Mouse (Mus musculus): ENCODE measurements at regions not wholly inside any gene's neighbourhood (a gene's known extent, or its start where the extent isn't known, plus 50 kb on each side); places are given as distances from the start of the nearest gene placed in this dataset.

DNA sequence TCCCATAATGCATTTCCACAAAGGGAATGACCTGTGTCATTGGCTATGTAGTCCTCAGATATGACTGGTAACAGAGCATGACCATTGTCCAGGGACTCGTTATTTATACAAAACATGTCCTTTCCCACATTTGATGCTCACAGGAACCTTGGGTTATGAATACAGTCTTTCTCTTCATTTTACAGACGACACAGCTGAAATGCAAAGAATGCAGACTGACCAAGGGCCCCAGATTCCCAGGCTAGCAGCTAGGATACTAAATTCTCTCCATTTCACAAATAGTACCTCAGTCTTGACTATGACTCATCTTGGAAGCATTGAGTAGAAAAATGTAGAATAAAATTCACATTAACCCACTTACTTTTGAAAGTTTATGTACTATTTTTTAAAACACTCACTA is 182.7 kb upstream of the Sox4 start:
- Histone ChIP-seq H3K4me2 (ENCODE audit: low read length) (no peak overlapping the region), H3K9ac (ENCODE audit: low read depth, low read length) (no peak overlapping the region), H3K4me3 (ENCODE audit: low read length) (no peak overlapping the region), H3K36me3 (ENCODE audit: control insufficient read depth, insufficient read depth, low read length) (no peaks in the 10 kb centered on the region), H3K9me3 (ENCODE audit: control insufficient read depth, low read length) (0 out of 2 replicates have a peak, but pooled peaks cover 3% of the 10 kb centered on the region), H3K27me3 (replicated peaks; ENCODE audit: control insufficient read depth, insufficient read depth, low read length) (no peaks in the 10 kb centered on the region), H3K27ac (ENCODE audit: low read depth, low read length) (no peak overlapping the region), H3K4me1 (ENCODE audit: control insufficient read depth, insufficient read depth, low read depth, low read length) (no peaks in the 10 kb centered on the region)
- 73% methylated on average over 2 of the region's 2 CpGs for WGBS
- ATAC-seq = no peak

DNA sequence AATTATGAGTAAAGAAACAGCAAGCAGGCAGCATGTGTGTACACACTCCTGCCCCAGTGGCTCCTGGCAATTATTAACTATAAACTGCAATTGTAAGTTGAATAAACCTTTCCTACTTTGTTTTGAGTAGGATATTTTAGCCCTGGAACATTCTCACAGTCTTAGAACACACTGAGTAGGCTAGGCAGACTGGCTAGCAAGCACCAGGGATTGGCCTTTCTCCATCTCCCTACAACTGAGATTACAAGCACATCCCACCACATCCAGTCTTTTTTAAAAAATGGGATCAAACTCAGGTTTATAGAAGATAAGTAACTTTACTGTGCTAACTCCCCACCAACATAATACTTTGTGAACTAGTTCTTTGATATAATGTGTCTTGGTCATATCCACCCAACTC is 174.0 kb upstream of the Sox4 start:
- no peaks in the 10 kb centered on the region for H3K9me3 ChIP-seq (ENCODE audit: control insufficient read depth, low read length)
- H3K27me3 ChIP-seq (replicated peaks; ENCODE audit: control insufficient read depth, insufficient read depth, low read length) = no peaks in the 10 kb centered on the region
- no peak overlapping the region for H3K9ac ChIP-seq (ENCODE audit: low read depth, low read length)
- no peak overlapping the region for H3K27ac ChIP-seq (ENCODE audit: low read depth, low read length)
- no peak overlapping the region for H3K4me2 ChIP-seq (ENCODE audit: low read length)
- no peaks in the 10 kb centered on the region for H3K36me3 ChIP-seq (ENCODE audit: control insufficient read depth, insufficient read depth, low read length)
- ATAC-seq = no peak
- no peaks in the 10 kb centered on the region; the same call in 1 of the 2 replicates for H3K4me1 ChIP-seq (ENCODE audit: control insufficient read depth, insufficient read depth, low read depth, low read length)
- H3K4me3 ChIP-seq (ENCODE audit: low read length) = no peak overlapping the region

DNA sequence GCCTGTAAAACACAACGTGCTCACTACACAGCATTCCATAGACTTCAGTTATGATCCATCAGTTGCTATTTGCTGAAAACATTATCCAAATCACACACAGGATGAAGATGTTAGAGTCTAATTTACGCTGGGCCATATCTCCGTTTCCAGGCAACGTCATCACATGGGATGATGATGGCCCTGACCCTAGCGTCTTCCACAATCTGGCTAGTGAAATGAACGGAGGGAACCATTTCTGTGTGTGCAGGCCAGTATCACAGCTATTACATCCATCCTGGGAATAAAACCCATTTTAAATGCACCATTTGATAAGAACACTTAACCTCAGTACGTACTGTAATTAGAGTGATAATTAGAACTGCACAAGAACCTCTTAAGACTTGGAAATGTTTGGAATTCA is 170.0 kb upstream of the Sox4 start:
- peak; percentile 76 for ATAC-seq

DNA sequence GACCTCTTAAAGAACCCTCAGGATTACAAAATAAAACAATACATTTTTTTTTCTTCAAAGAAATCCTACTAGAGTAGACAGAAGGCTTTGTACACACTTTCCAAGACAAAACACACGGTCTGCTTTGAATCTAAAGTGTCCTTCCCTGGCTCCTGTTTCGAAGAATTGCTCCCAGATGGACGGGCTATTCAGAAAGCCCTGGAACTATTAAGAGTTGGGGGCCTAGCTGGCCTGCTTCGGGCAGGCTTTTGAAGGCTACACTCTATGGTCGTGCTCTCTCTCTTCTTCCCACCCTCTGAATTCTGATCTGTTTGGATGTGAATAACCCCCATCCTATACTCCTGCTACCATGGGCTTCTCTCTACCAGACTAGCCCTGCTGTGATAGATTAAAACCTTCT is 167.6 kb upstream of the Sox4 start:
- WGBS = 86% methylated on average over 5 of the region's 5 CpGs
- Histone ChIP-seq H3K4me1 (ENCODE audit: control insufficient read depth, insufficient read depth, low read depth, low read length) (no peaks in the 10 kb centered on the region; the same call in 1 of the 2 replicates), H3K36me3 (ENCODE audit: control insufficient read depth, insufficient read depth, low read length) (no peaks in the 10 kb centered on the region), H3K27me3 (replicated peaks; ENCODE audit: control insufficient read depth, insufficient read depth, low read length) (no peaks in the 10 kb centered on the region), H3K9me3 (ENCODE audit: control insufficient read depth, low read length) (no peaks in the 10 kb centered on the region), H3K27ac (ENCODE audit: low read depth, low read length) (no peak overlapping the region), H3K4me2 (ENCODE audit: low read length) (no peak overlapping the region), H3K4me3 (ENCODE audit: low read length) (no peak overlapping the region), H3K9ac (ENCODE audit: low read depth, low read length) (no peak overlapping the region)
- no peak for ATAC-seq

More for the DNA sequence above, 170.0 kb upstream of the Sox4 start:
- WGBS = 56% methylated on average over 7 of the region's 7 CpGs
- Histone ChIP-seq H3K4me3 (ENCODE audit: low read length) (no peak overlapping the region), H3K27me3 (replicated peaks; ENCODE audit: control insufficient read depth, insufficient read depth, low read length) (no peaks in the 10 kb centered on the region), H3K4me1 (ENCODE audit: control insufficient read depth, insufficient read depth, low read depth, low read length) (no peaks in the 10 kb centered on the region; the same call in 1 of the 2 replicates), H3K27ac (ENCODE audit: low read depth, low read length) (0 out of 2 replicates have a peak overlapping the region, but pooled peaks have one; percentile 31), H3K9ac (ENCODE audit: low read depth, low read length) (no peak overlapping the region), H3K9me3 (ENCODE audit: control insufficient read depth, low read length) (no peaks in the 10 kb centered on the region), H3K4me2 (ENCODE audit: low read length) (no peak overlapping the region), H3K36me3 (ENCODE audit: control insufficient read depth, insufficient read depth, low read length) (no peaks in the 10 kb centered on the region)

DNA sequence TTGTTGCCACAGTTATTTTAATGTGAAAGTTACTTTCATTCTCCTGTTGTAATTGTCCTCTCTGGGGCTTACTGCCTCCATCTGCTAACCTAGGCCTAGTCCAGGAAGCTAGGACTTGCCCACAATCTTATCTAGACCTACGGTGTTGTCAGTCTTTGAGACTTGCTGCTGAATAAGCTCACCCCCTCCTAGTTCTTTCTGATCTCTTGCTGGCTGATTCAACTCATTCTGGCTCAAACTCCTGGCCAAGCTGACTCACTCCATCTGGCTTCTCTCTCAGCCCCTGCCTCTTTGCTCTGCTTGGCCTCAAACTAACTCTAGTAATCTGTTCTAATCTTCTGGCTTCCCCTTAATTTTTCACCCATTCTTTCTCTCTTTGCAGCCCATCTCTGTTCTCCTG is 165.8 kb upstream of the Sox4 start:
- Histone ChIP-seq H3K9me3 (ENCODE audit: control insufficient read depth, low read length) (no peaks in the 10 kb centered on the region), H3K27ac (ENCODE audit: low read depth, low read length) (no peak overlapping the region), H3K9ac (ENCODE audit: low read depth, low read length) (no peak overlapping the region), H3K27me3 (replicated peaks; ENCODE audit: control insufficient read depth, insufficient read depth, low read length) (no peaks in the 10 kb centered on the region), H3K4me1 (ENCODE audit: control insufficient read depth, insufficient read depth, low read depth, low read length) (no peaks in the 10 kb centered on the region; the same call in 1 of the 2 replicates), H3K36me3 (ENCODE audit: control insufficient read depth, insufficient read depth, low read length) (no peaks in the 10 kb centered on the region), H3K4me3 (ENCODE audit: low read length) (no peak overlapping the region), H3K4me2 (ENCODE audit: low read length) (no peak overlapping the region)
- no peak for ATAC-seq
- 83% methylated on average over 1 of the region's 1 CpGs for WGBS

DNA sequence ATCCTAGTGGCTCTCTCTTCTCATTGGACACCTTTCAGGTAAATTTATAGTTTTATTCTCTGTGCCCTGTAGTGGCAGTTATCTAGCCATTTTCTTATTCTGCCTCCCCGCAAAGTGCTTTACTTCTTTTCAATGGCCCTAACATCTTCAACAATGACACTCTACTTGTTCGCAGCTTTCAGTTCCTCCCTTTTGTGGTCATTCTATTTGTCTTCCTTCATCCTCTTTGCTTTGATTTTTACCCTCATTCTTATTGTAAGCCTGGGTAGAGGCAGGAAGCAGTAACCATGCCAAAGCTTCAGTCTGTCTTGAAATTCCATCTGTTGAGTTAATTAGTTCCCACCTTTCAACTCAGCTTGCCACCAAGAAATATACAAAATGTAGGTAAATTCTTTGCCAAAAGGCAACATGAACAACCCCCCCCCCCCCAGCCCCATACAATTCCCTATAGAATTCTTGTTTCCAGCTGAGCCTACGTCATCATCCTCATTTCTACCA is 161.5 kb upstream of the Sox4 start:
- Histone ChIP-seq H3K4me2 (ENCODE audit: low read length) (no peak overlapping the region), H3K27ac (ENCODE audit: low read depth, low read length) (no peak overlapping the region), H3K4me1 (ENCODE audit: control insufficient read depth, insufficient read depth, low read depth, low read length) (no peaks in the 10 kb centered on the region), H3K36me3 (ENCODE audit: control insufficient read depth, insufficient read depth, low read length) (no peaks in the 10 kb centered on the region), H3K9me3 (ENCODE audit: control insufficient read depth, low read length) (no peaks in the 10 kb centered on the region; the same call in 1 of the 2 replicates), H3K27me3 (replicated peaks; ENCODE audit: control insufficient read depth, insufficient read depth, low read length) (no peaks in the 10 kb centered on the region), H3K4me3 (ENCODE audit: low read length) (no peak overlapping the region), H3K9ac (ENCODE audit: low read depth, low read length) (no peak overlapping the region)
- 82% methylated on average over 3 of the region's 3 CpGs for WGBS
- ATAC-seq = no peak

DNA sequence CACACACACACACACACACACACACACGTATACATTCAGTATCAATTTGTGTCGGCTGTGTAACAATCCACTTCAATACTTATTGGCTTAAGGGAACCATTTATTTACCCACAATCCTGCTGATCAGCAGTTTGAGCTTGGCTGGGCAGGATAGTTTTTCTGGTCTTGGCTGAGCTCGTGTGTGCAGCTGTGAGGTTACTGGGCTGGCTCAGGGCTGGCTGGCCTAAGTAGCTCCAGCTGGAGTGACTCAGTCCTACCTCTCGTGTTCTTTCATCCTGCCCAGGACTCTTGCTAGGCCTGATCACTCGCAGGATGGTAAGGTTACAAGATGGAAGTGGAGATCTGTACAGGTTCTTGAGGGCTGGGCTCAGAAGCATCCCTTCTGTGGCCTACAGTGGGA is 156.6 kb upstream of the Sox4 start:
- no peaks in the 10 kb centered on the region for H3K27me3 ChIP-seq (replicated peaks; ENCODE audit: control insufficient read depth, insufficient read depth, low read length)

DNA sequence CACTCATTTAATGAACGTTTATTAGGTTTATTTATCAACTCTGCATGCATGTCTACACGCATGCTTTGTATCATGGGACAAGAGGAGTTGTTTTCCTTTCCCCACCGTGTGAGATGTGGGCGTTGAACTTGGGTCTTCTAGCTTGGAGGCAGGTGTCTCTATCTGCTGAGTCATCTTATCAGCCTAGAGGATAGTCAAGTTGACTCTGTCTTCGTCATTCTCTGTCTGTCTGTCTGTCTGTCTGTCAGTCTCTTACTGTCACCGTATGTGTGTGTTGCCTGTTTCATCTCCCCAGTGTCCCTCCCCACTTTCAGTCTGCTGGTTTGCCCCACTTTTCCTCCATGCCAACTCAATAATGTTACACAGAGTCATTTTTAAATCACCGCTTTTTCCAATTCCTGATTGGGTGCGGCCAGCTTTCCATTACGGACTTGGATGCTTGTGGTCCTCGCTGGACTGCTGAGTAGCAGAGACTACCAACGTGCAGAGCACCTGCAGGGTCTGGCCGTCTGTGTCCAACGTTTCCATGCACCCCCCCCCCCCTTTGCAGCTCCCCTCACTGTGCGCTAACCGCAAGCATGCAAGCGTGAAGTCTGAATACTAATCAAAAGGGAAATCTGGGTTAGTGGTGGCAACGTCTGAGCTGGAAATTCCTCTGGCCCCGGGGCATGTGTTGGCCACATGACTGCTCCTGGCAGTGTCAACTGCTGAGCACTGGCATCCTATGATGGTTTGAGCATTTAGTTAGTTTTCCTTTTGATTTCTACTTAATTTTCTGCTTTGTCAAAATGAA is 155.7 kb upstream of the Sox4 start:
- H3K27ac ChIP-seq (ENCODE audit: low read depth, low read length) = no peak overlapping the region
- ATAC-seq = peak; percentile 50; the same call in 1 of the 2 replicates

More for the DNA sequence above, 156.6 kb upstream of the Sox4 start:
- no peak overlapping the region for H3K4me3 ChIP-seq (ENCODE audit: low read length)
- no peak for ATAC-seq
- H3K4me1 ChIP-seq (ENCODE audit: control insufficient read depth, insufficient read depth, low read depth, low read length) = no peaks in the 10 kb centered on the region
- H3K9me3 ChIP-seq (ENCODE audit: control insufficient read depth, low read length) = no peaks in the 10 kb centered on the region; the same call in 1 of the 2 replicates
- H3K27ac ChIP-seq (ENCODE audit: low read depth, low read length) = no peak overlapping the region
- WGBS = 64% methylated on average over 5 of the region's 5 CpGs
- no peak overlapping the region for H3K9ac ChIP-seq (ENCODE audit: low read depth, low read length)
- H3K36me3 ChIP-seq (ENCODE audit: control insufficient read depth, insufficient read depth, low read length) = no peaks in the 10 kb centered on the region
- H3K4me2 ChIP-seq (ENCODE audit: low read length) = no peak overlapping the region

DNA sequence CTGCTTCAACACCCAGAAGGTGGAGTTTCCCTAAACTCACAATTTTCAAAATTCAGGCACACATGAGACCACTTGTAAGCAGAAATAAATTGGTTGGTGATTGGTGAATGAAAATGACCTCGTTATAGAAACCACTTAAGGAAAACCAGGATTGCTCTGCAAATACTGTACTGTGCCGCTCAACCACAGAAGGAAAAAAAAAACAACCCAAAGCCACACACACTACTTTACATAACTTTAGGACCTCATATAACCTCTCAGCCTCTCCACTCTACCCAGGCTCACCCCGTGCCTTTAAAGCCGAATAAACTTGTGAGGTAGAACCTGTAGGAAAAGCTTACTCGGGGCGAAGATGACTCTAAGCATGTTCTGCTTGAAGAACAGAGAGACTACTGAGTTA is 154.7 kb upstream of the Sox4 start:
- Histone ChIP-seq H3K27me3 (replicated peaks; ENCODE audit: control insufficient read depth, insufficient read depth, low read length) (no peaks in the 10 kb centered on the region), H3K27ac (ENCODE audit: low read depth, low read length) (no peak overlapping the region), H3K36me3 (ENCODE audit: control insufficient read depth, insufficient read depth, low read length) (no peaks in the 10 kb centered on the region), H3K4me2 (ENCODE audit: low read length) (no peak overlapping the region), H3K4me1 (ENCODE audit: control insufficient read depth, insufficient read depth, low read depth, low read length) (no peaks in the 10 kb centered on the region), H3K9ac (ENCODE audit: low read depth, low read length) (no peak overlapping the region), H3K9me3 (ENCODE audit: control insufficient read depth, low read length) (no peaks in the 10 kb centered on the region; the same call in 1 of the 2 replicates), H3K4me3 (ENCODE audit: low read length) (no peak overlapping the region)
- ATAC-seq = no peak
- WGBS = 94% methylated on average over 6 of the region's 6 CpGs

More for the DNA sequence above, 155.7 kb upstream of the Sox4 start:
- Histone ChIP-seq H3K36me3 (ENCODE audit: control insufficient read depth, insufficient read depth, low read length) (no peaks in the 10 kb centered on the region), H3K4me2 (ENCODE audit: low read length) (no peak overlapping the region), H3K9me3 (ENCODE audit: control insufficient read depth, low read length) (no peaks in the 10 kb centered on the region; the same call in 1 of the 2 replicates), H3K27me3 (replicated peaks; ENCODE audit: control insufficient read depth, insufficient read depth, low read length) (no peaks in the 10 kb centered on the region), H3K4me3 (ENCODE audit: low read length) (no peak overlapping the region), H3K4me1 (ENCODE audit: control insufficient read depth, insufficient read depth, low read depth, low read length) (no peaks in the 10 kb centered on the region), H3K9ac (ENCODE audit: low read depth, low read length) (no peak overlapping the region)
- 63% methylated on average over 18 of the region's 18 CpGs for WGBS
